Mouse (Mus musculus) cerebellum, postnatal 14 days (tissue): ENCODE results near the gene Rint1.

Experiments
- DNase-seq, 2 experiments: peaks; one replicate each; pipeline ENCODE4 v3.0.0; 2021; ENCODE audit warnings: mixed read lengths in 2 of 2

The Rint1 gene

GRCm38 (mm10) chr5:23864054-23864965 lies 76.8 kb downstream of the Rint1 start:
- DNase-seq = no peak

GRCm38 (mm10) chr5:23865941-23866340 lies 78.4 kb downstream of the Rint1 start:
- no peak for DNase-seq
